Mouse (Mus musculus) bone marrow macrophage, adult 2 months (primary cell): Measurements from ENCODE around the gene Ccdc47.

Source experiments
- CTCF ChIP-seq: IDR thresholded peaks from 2 replicates; pipeline ENCODE4 v1.5.1; 2012; ENCODE audit warnings: low read depth, mild to moderate bottlenecking, low read length, moderate library complexity
- POLR2A ChIP-seq: IDR thresholded peaks from 2 replicates; pipeline ENCODE4 v1.6.1; 2012; ENCODE audit warnings: mild to moderate bottlenecking, low read depth, low read length, borderline replicate concordance

DNA sequence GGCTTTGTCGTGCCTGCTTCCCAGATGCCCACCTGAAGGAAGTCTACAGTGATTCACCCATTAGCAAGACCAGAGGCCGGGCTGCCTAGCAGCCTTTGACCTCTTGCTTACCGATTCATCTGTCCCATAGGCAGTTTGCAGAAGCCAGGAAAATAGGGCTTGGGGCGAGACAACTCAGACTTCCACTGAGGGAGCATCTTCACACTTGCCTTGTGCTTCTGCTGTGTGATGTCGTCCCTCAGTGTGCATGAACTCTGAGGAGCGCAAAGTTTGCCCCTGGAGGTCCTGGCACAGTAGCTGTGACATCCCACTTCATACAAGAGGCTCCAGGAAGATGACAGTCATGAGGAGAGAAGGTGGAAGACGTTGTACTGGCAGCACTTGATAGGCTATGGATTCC is 59.0 kb downstream of the Ccdc47 start:
- TF ChIP-seq POLR2A, result no peak
- no peak for TF ChIP-seq CTCF
